Mouse (Mus musculus) neural tube, embryonic 11.5 days (tissue): ENCODE measurements around the gene Terf2. TPM values are rescaled to one million over a fixed set of nuclear protein-coding genes. Genes with fewer than 3 reads are reported as not detected.

ENCODE experiments used
- ATAC-seq: fragments of 200-750 bp; cut with Nextera tagmentation; 2 replicates; pipeline ENCODE4 v1.8.0; 2017; ENCODE audit warnings: moderate number of reproducible peaks, mild to moderate bottlenecking, moderate TSS enrichment, moderate library complexity; ENCODE audit not compliant: insufficient read depth, low FRiP score, low TSS enrichment
- DNase-seq: peaks from one replicate; pipeline ENCODE4 v3.0.0-alpha.2; 2015; ENCODE audit warnings: low spot score
- H3K27ac ChIP-seq: fragments of 300-500 bp; sonication (generic); 2 replicates; pipeline ENCODE4 v1.5.1; 2014; ENCODE audit warnings: low read depth, mild to moderate bottlenecking, low read length
- H3K27me3 ChIP-seq: fragments of 300-500 bp; sonication (generic); 2 replicates; pipeline ENCODE4 v1.6.1; 2014; ENCODE audit warnings: mild to moderate bottlenecking, low read length, mixed read lengths; ENCODE audit not compliant: control insufficient read depth, insufficient read depth
- H3K36me3 ChIP-seq: fragments of 300-500 bp; sonication (generic); 2 replicates; pipeline ENCODE4 v1.6.1; 2014; ENCODE audit warnings: mild to moderate bottlenecking, low read length, moderate library complexity, mixed read lengths; ENCODE audit not compliant: control insufficient read depth, insufficient read depth
- H3K4me1 ChIP-seq: fragments of 300-500 bp; sonication (generic); 2 replicates; pipeline ENCODE4 v1.6.1; 2014; ENCODE audit warnings: low read length, mixed read lengths; ENCODE audit not compliant: control insufficient read depth, insufficient read depth
- H3K4me2 ChIP-seq: fragments of 300-500 bp; sonication (generic); 2 replicates; pipeline ENCODE4 v1.6.1; 2014; ENCODE audit warnings: low read depth, mild to moderate bottlenecking, moderate library complexity
- H3K4me3 ChIP-seq: fragments of 300-500 bp; sonication (generic); 2 replicates; pipeline ENCODE4 v1.5.1; 2014; ENCODE audit warnings: low read depth, low read length
- H3K9ac ChIP-seq: fragments of 300-500 bp; sonication (generic); 2 replicates; pipeline ENCODE4 v1.6.1; 2014; ENCODE audit warnings: mild to moderate bottlenecking, low read length
- H3K9me3 ChIP-seq: fragments of 300-500 bp; sonication (generic); 2 replicates; pipeline ENCODE4 v1.6.1; 2016; ENCODE audit warnings: low read length; ENCODE audit not compliant: control insufficient read depth
- WGBS: fragments of 180-500 bp; shearing (Covaris S2); extraction: QIAGEN DNeasy Blood & Tissue Kit; methylation state at CpG from one replicate; pipeline ENCODE4 v1.1.7; 2014; 5-methylcytosine and 5-hydroxymethylcytosine counted together
- polyA plus RNA-seq: library from polyadenylated mRNA; unstranded; fragments of >200 nt; fragmentation: Nextera tagmentation; extraction: Ambion mirVana; gene quantifications from 2 replicates; pipeline ENCODE4 v1.2.1, GENCODE M21; 2014

Terf2 gene
- polyA plus RNA-seq, 1 experiment from 2014 or later, result 15.0 TPM

DNA sequence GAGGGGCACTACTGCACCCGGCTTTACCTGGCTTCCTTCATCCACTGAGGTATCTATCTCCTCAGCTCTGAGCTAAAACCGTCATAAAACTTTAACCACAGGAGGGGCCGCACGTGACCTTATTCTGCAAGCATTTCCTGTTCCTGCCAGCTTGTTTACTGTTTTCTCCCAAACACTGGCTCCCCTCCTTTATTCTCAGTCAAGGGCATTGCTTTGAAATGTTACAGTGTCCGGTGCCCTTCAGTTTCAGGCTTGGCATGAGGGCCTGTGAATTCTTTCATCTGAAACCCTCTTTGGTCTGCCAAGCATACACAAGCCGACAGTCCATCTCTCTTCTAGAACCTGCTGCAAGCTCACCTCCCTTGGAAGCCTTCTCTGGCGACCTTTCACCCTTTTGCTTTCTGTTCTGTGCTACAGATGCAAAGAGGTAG lies 22.5 kb upstream of the Terf2 start:
- H3K4me3 ChIP-seq, result no peak overlapping the region
- no peak overlapping the region for H3K9ac ChIP-seq
- no peaks in the 10 kb centered on the region for H3K9me3 ChIP-seq
- WGBS, result 58% methylated on average over 7 of the region's 7 CpGs
- no peaks in the 10 kb centered on the region for H3K27me3 ChIP-seq
- DNase-seq (no peak), ATAC-seq (no peak)
- no peaks in the 10 kb centered on the region for H3K36me3 ChIP-seq
- no peak overlapping the region for H3K27ac ChIP-seq
- H3K4me1 ChIP-seq, result 0 out of 2 replicates have a peak, but pooled peaks cover 5% of the 10 kb centered on the region
- H3K4me2 ChIP-seq, result no peak overlapping the region

GRCm38 (mm10) chr8:107117019-107117418 lies 20.7 kb upstream of the Terf2 start:
- 15% methylated on average over 2 of the region's 2 CpGs for WGBS

DNA sequence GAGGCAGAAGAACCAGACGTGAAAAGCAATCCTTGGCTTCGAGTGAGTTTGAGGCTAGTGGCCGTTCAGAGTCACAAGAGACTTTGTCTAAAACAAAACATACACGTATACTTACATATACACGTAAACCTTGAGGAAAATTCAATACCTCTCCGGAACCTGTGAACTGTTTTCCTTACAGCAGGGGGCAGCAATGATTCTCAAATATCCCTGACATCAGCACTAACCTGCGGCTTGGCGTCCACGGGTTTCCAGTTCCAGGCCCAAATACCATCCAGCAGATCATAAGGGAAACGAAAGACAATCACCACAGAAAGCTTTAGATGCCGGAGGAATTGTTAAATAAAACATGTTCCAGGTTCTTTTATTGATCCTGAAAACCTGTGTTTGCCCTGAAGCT lies 19.7 kb upstream of the Terf2 start:
- Histone ChIP-seq H3K27me3 (no peaks in the 10 kb centered on the region), H3K27ac (no peak overlapping the region), H3K36me3 (no peaks in the 10 kb centered on the region), H3K4me3 (no peak overlapping the region), H3K4me2 (no peak overlapping the region), H3K9me3 (no peaks in the 10 kb centered on the region), H3K4me1 (no peaks in the 10 kb centered on the region), H3K9ac (no peak overlapping the region)
- 18% methylated on average over 11 of the region's 11 CpGs for WGBS
- ATAC-seq (no peak), DNase-seq (peak; percentile 74)

More at GRCm38 (mm10) chr8:107117019-107117418, 20.7 kb upstream of the Terf2 start:
- no peaks in the 10 kb centered on the region for H3K9me3 ChIP-seq
- H3K4me1 ChIP-seq, result no peaks in the 10 kb centered on the region
- no peak overlapping the region for H3K4me2 ChIP-seq
- H3K9ac ChIP-seq, result no peak overlapping the region
- H3K27me3 ChIP-seq, result no peaks in the 10 kb centered on the region
- no peak overlapping the region for H3K4me3 ChIP-seq
- H3K27ac ChIP-seq, result no peak overlapping the region
- no peaks in the 10 kb centered on the region for H3K36me3 ChIP-seq
- ATAC-seq (no peak), DNase-seq (no peak)

- Histone ChIP-seq H3K9me3 (no peaks in the 10 kb centered on the region), H3K27ac (no peak overlapping the region), H3K36me3 (no peaks in the 10 kb centered on the region), H3K4me1 (no peaks in the 10 kb centered on the region), H3K27me3 (no peaks in the 10 kb centered on the region), H3K9ac (no peak overlapping the region), H3K4me3 (no peak overlapping the region), H3K4me2 (no peak overlapping the region)
- DNase-seq, result no peak
- ATAC-seq, result no peak
- WGBS, result 70% methylated on average over 10 of the region's 10 CpGs
These were observed 18.6 kb upstream of the Terf2 start for GRCm38 (mm10) chr8:107115008-107115320.

- ATAC-seq, result no peak
- Histone ChIP-seq H3K4me3 (no peak overlapping the region), H3K27ac (no peak overlapping the region), H3K9ac (no peak overlapping the region), H3K27me3 (no peaks in the 10 kb centered on the region), H3K9me3 (no peaks in the 10 kb centered on the region), H3K4me1 (no peaks in the 10 kb centered on the region), H3K36me3 (no peaks in the 10 kb centered on the region), H3K4me2 (no peak overlapping the region)
- no peak for DNase-seq
- 60% methylated on average over 19 of the region's 19 CpGs for WGBS
These were observed 18.0 kb upstream of the Terf2 start for GRCm38 (mm10) chr8:107114150-107115007.

- no peak for ATAC-seq
These were observed 16.9 kb upstream of the Terf2 start for GRCm38 (mm10) chr8:107113209-107113608.

DNA sequence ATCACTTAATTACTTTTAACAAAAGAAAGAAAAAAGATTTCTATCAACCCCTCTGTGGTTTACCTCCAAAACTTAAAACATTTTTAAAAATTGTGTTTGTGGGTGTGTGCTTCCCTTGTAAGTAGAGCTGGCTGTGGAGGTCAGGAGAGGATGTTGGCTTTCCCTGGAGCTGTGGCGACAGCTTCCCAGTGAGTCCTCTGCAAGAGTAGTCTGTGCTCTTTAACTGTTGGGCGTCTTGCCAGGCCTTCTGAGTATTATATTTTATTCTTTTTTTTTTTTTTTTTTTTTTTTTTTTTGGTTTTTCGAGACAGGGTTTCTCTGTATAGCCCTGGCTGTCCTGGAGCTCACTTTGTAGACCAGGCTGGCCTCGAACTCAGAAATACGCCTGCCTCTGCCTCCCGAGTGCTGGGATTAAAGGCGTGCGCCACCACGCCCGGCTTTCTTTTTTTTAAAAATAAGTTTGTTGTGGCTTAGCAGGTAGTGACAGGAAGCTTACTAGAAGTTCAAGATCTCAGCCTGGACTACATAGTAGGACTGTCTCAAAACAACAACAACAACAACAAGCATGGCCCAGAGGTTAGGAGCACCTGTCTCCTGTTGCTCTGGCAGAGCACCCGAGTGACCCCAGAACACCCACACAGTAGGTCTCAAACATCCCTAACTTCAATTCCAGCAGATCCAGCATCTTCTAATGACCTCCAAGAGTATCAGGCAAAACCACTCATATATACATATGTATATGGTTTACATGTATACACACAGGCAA lies 15.2 kb upstream of the Terf2 start:
- Histone ChIP-seq H3K4me2 (no peak overlapping the region), H3K4me3 (no peak overlapping the region), H3K9me3 (no peaks in the 10 kb centered on the region), H3K27me3 (no peaks in the 10 kb centered on the region), H3K4me1 (no peaks in the 10 kb centered on the region), H3K36me3 (no peaks in the 10 kb centered on the region), H3K27ac (no peak overlapping the region), H3K9ac (no peak overlapping the region)
- DNase-seq (no peak), ATAC-seq (no peak)
- WGBS, result 97% methylated on average over 9 of the region's 11 CpGs

More at GRCm38 (mm10) chr8:107113209-107113608, 16.9 kb upstream of the Terf2 start:
- Histone ChIP-seq H3K9ac (no peak overlapping the region), H3K4me1 (no peaks in the 10 kb centered on the region), H3K4me2 (no peak overlapping the region), H3K27ac (no peak overlapping the region), H3K27me3 (no peaks in the 10 kb centered on the region), H3K36me3 (no peaks in the 10 kb centered on the region), H3K9me3 (no peaks in the 10 kb centered on the region), H3K4me3 (no peak overlapping the region)
- DNase-seq, result no peak
- 48% methylated on average over 4 of the region's 4 CpGs for WGBS

DNA sequence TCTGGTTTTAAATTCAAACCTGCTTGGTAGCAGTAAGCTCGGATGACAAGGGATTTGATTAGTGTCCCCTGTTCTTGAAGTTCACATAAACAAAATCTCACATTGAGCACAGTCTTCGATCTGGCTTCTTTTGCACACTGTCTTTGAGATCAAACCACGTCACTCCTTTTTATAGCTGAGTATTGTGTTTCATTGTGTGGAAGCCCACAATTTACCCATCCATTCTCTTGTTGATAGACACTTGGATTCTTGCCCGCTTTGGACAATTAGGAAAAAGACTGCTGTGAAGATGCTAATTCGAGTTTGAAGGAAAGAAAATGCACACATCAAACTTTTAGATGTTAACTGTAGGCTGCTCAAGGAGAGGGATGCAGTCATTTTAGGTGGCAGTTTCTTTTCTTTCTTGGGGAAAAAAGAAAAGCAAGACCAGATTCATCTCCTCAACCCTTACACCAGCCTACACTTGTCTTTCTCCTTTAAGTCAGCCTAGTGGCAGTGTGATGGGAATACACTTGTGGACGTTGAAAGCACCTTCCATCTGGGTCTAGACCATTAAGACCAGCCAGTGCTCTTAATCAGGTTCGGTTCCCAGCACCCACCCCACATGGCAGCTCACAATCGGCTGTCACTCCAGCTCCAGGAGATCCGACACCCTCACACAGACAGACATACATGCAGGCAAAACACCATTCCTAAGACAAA lies 14.4 kb upstream of the Terf2 start:
- Histone ChIP-seq H3K27ac (no peak overlapping the region), H3K9ac (no peak overlapping the region), H3K4me3 (no peak overlapping the region), H3K9me3 (no peaks in the 10 kb centered on the region), H3K27me3 (no peaks in the 10 kb centered on the region), H3K4me2 (no peak overlapping the region), H3K4me1 (no peaks in the 10 kb centered on the region), H3K36me3 (no peaks in the 10 kb centered on the region)
- DNase-seq, result no peak
- WGBS, result 72% methylated on average over 9 of the region's 9 CpGs
- ATAC-seq, result no peak
